Mouse (Mus musculus) G1E (cell line): Measurements from ENCODE around the gene Lsm6. TPM values are rescaled to one million over a fixed set of nuclear protein-coding genes. Genes with fewer than 3 reads are reported as not detected.

Experiments
- ATAC-seq: 2 replicates; pipeline ENCODE4 v1.8.0; 2016; ENCODE audit warnings: mild to moderate bottlenecking; ENCODE audit not compliant: insufficient number of reproducible peaks, poor library complexity, low FRiP score, severe bottlenecking; ENCODE audit errors: extremely low read depth
- DNase-seq: peaks from one replicate; pipeline ENCODE4 v3.0.0; 2012; ENCODE audit warnings: low spot score
- H3K27me3 ChIP-seq: 2 replicates; pipeline ENCODE4 v1.6.1; 2012; ENCODE audit warnings: mild to moderate bottlenecking, low read length, inconsistent platforms; ENCODE audit not compliant: insufficient read depth
- H3K36me3 ChIP-seq: replicated peaks from 2 replicates; pipeline ENCODE3; 2012; ENCODE audit warnings: mild to moderate bottlenecking, inconsistent platforms
- H3K4me1 ChIP-seq: 2 replicates; pipeline ENCODE4 v1.6.1; 2012; ENCODE audit warnings: low read depth, low read length, inconsistent platforms, mixed read lengths; ENCODE audit not compliant: insufficient read depth
- H3K4me3 ChIP-seq: 2 replicates; pipeline ENCODE4 v1.5.1; 2012; ENCODE audit warnings: low read depth, mild to moderate bottlenecking, inconsistent platforms, low read length, moderate library complexity, mixed read lengths
- H3K9me3 ChIP-seq: replicated peaks from 2 replicates; pipeline ENCODE4 v1.6.1; 2012; ENCODE audit warnings: inconsistent platforms
- CTCF ChIP-seq: IDR thresholded peaks from 2 replicates; pipeline ENCODE4 v1.5.1; 2012; ENCODE audit warnings: low read depth, low read length, inconsistent platforms, mixed read lengths
- GATA1 ChIP-seq: IDR thresholded peaks from 2 replicates; pipeline ENCODE4 v1.6.1; 2012; ENCODE audit warnings: borderline replicate concordance, low read length, inconsistent platforms, mixed read lengths
- GATA2 ChIP-seq: IDR thresholded peaks from 2 replicates; pipeline ENCODE4 v1.6.1; 2012; ENCODE audit warnings: low read depth, low read length, inconsistent platforms, borderline replicate concordance
- POLR2AphosphoS5 ChIP-seq: IDR thresholded peaks from 2 replicates; pipeline ENCODE4 v1.6.1; 2012; ENCODE audit warnings: low read depth, low read length, inconsistent platforms; ENCODE audit not compliant: insufficient replicate concordance
- TAL1 ChIP-seq: conservative IDR thresholded peaks from 2 replicates; pipeline ENCODE4 v1.6.1; 2012; ENCODE audit warnings: low read depth, low read length, inconsistent platforms, mixed read lengths
- polyA plus RNA-seq: library from polyadenylated mRNA; stranded (reverse); fragments of >175 nt; gene quantifications from 2 replicates; pipeline ENCODE4 v1.2.3, GENCODE M21; 2012
- total RNA-seq, 2 experiments: library from RNA; stranded (forward) in 1 of 2; stranded (reverse) in 1 of 2; fragments of 200-1000 nt in 1 of 2; fragments of >200 nt in 1 of 2; fragmentation: Nextera tagmentation in 1 of 2; gene quantifications; 2 replicates each; pipeline ENCODE4 v1.2.3; 2014 to 2017

Lsm6 gene
- total and polyA plus RNA-seq, 3 experiments, result 3.8 to 144 (median 49.4) TPM

DNA sequence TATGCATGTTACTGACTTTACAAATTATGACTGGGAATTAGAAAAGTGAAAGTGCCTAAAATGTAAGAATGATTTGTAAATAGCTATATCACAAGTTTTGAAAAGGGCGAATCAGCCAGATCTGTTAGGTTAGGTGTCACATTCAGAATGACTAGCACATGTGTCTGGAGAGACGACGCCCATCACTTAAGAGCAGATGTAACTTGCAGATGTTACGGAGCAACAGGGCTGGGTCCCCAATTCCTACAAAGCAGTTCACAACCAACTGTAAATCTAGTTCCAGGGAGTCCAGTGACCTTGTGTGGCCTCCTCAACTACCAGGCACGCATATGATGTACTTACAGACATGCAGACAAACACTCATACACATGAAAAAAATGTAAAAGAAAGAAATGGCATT, 12.5 kb downstream of the Lsm6 start:
- peaks cover 9% of the 10 kb centered on the region; the same call in 1 of the 2 replicates for H3K4me1 ChIP-seq
- TF ChIP-seq GATA2 (no peak), POLR2AphosphoS5 (no peak), TAL1 (no peak), GATA1 (no peak), CTCF (no peak)
- no peaks in the 10 kb centered on the region for H3K27me3 ChIP-seq
- H3K9me3 ChIP-seq, result no peaks in the 10 kb centered on the region
- no peak for ATAC-seq
- no peak for DNase-seq
- no peak overlapping the region for H3K4me3 ChIP-seq
- peaks cover 95% of the 10 kb centered on the region for H3K36me3 ChIP-seq

DNA sequence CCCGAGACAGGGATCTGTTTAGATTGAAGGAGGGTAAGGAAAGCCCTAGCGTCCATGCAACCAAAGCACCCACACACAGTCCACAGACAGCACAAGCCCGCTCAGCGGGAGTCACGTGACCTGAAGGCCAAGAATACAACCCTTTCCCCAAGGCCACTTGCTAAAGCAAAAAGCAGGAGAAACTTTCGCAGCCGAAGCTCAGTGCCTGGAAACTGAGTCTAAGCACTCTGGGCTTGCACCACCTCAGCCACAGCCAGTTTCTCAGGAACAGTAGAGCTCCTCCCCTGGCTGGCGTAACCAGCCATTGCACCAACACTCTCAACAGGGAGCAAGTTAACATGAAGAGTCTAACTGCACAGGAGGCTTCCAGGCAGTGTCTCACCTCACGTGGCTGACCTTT, 13.7 kb downstream of the Lsm6 start:
- Histone ChIP-seq H3K4me3 (no peak overlapping the region), H3K36me3 (peaks cover 92% of the 10 kb centered on the region), H3K27me3 (no peaks in the 10 kb centered on the region), H3K9me3 (no peaks in the 10 kb centered on the region), H3K4me1 (peaks cover 9% of the 10 kb centered on the region; the same call in 1 of the 2 replicates)
- no peak for DNase-seq
- ATAC-seq, result no peak
- no peak for TF ChIP-seq GATA1
- no peak for TF ChIP-seq GATA2
- no peak for TF ChIP-seq POLR2AphosphoS5
- no peak for TF ChIP-seq TAL1
- no peak for TF ChIP-seq CTCF

- Histone ChIP-seq H3K9me3 (no peaks in the 10 kb centered on the region), H3K27me3 (no peaks in the 10 kb centered on the region), H3K4me3 (no peak overlapping the region), H3K36me3 (peaks cover 87% of the 10 kb centered on the region), H3K4me1 (peaks cover 11% of the 10 kb centered on the region; the same call in 1 of the 2 replicates)
- no peak for ATAC-seq
- TF ChIP-seq GATA2 (no peak), POLR2AphosphoS5 (no peak)
- DNase-seq, result no peak
These were observed 14.9 kb downstream of the Lsm6 start for GRCm38 (mm10) chr8:78806006-78806405.

DNA sequence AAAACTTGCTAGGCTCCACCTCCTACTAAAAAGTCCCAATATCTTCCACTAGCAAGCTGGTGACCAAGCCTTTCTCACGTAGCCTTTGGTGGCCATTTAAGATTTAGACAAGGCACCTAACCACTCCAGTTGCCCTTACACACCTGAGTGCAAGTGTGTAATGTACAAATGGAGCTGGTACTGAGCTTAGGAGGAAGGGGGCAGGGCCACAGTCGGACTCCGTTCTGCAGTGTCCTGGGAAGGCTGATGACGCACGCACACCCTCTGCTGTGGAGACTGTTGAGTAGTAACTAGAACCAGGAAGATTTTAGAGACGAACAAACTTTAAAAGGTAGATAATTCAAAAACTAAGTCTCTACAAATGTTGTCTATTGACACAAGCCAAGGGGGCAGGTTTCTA, 19.7 kb downstream of the Lsm6 start:
- Histone ChIP-seq H3K9me3 (no peaks in the 10 kb centered on the region), H3K27me3 (no peaks in the 10 kb centered on the region), H3K4me1 (peaks cover 2% of the 10 kb centered on the region; the same call in 1 of the 2 replicates), H3K36me3 (peaks cover 45% of the 10 kb centered on the region), H3K4me3 (no peak overlapping the region)
- TF ChIP-seq GATA1 (no peak), POLR2AphosphoS5 (no peak), CTCF (no peak), TAL1 (no peak), GATA2 (no peak)
- no peak for DNase-seq
- no peak for ATAC-seq

DNA sequence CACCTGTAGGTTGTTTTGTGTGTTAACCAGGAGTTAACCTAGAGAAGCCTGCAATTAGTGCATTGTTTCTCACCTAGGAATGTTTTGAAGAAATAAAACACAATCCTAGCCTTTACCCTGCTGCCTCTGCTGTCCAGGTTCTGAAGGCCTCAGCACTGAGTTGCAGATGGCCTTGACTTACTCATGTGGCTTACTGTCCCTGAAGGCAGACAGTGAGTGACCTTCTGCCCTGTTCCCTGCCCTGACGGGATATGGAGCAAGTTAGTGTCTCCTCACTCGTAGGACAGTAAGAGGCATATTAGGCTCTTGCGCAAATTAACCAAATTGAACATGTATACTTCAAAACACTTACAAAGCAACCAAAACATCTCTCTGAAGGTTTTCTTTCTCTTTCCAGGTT, 22.3 kb downstream of the Lsm6 start:
- DNase-seq (no peak), ATAC-seq (no peak)
- H3K36me3 ChIP-seq, result peaks cover 22% of the 10 kb centered on the region
- no peaks in the 10 kb centered on the region for H3K27me3 ChIP-seq
- H3K9me3 ChIP-seq, result peaks cover 9% of the 10 kb centered on the region
- peaks cover 2% of the 10 kb centered on the region; the same call in 1 of the 2 replicates for H3K4me1 ChIP-seq
- TF ChIP-seq GATA2 (no peak), TAL1 (no peak), CTCF (no peak), POLR2AphosphoS5 (no peak), GATA1 (no peak)
- no peak overlapping the region for H3K4me3 ChIP-seq

GRCm38 (mm10) chr8:78797985-78798384, 23.0 kb downstream of the Lsm6 start:
- H3K9me3 ChIP-seq, result peaks cover 9% of the 10 kb centered on the region
- peaks cover 17% of the 10 kb centered on the region for H3K36me3 ChIP-seq
- DNase-seq, result no peak
- no peak for TF ChIP-seq POLR2AphosphoS5
- TF ChIP-seq GATA1, result no peak
- TF ChIP-seq TAL1, result no peak
- TF ChIP-seq GATA2, result no peak
- TF ChIP-seq CTCF, result no peak
- ATAC-seq, result no peak
- H3K27me3 ChIP-seq, result no peaks in the 10 kb centered on the region
- H3K4me3 ChIP-seq, result no peak overlapping the region
- peaks cover 2% of the 10 kb centered on the region; the same call in 1 of the 2 replicates for H3K4me1 ChIP-seq

DNA sequence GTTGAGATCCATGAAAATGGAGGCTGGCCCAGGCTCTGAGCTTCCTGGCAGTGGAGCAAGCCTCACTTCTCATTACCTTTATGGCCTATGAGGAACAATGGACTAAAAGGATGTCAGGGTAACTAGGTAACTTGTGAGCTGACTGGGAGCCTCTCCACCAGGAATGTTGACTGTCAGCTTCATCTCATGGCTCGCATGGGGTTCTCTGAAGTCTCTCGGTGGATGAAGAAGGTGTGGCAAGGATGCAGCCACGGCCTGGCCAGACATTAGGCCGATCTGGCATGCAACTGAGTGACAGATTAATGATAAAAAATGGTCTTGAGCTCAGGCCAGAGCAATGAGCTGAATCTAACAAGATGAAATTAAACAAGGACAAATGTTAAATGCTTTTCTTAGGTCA, 27.7 kb downstream of the Lsm6 start:
- peaks cover 13% of the 10 kb centered on the region; the same call in 1 of the 2 replicates for H3K27me3 ChIP-seq
- no peaks in the 10 kb centered on the region for H3K4me1 ChIP-seq
- H3K36me3 ChIP-seq, result no peaks in the 10 kb centered on the region
- DNase-seq, result no peak
- no peak overlapping the region for H3K4me3 ChIP-seq
- H3K9me3 ChIP-seq, result peaks cover 9% of the 10 kb centered on the region
- ATAC-seq, result no peak
- TF ChIP-seq GATA1 (no peak), TAL1 (no peak), GATA2 (no peak), POLR2AphosphoS5 (no peak), CTCF (no peak)
